Mouse (Mus musculus): ENCODE measurements around the gene Kdm6b. TPM values are rescaled to one million over a fixed set of nuclear protein-coding genes. Genes with fewer than 3 reads are reported as not detected.

Kdm6b gene
- total RNA-seq, 1 experiment from 2014 or later: 6.6 TPM

DNA sequence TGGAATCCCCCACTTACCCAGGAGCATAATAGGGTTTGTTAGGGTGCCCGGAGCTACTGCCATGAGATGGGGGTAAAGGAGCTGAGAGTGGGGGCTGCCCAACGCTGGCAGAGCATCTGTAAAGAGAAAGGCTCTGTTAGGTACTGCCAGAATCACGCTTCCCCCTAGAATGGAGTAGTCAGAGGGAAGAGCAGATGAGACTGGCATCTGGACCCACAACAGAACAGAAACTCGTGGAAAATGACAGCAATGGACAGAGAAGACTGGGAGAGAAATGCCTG, 5.8 kb downstream of the Kdm6b start:
- no peak for ATAC-seq (replicated peaks; ENCODE audit: low read depth, poor library complexity, severe bottlenecking)

GRCm38 (mm10) chr11:69406867-69407723, 6.4 kb downstream of the Kdm6b start:
- ATAC-seq (replicated peaks; ENCODE audit: low read depth, poor library complexity, severe bottlenecking): no peak

GRCm38 (mm10) chr11:69406282-69406681, 7.2 kb downstream of the Kdm6b start:
- no peak for ATAC-seq (replicated peaks; ENCODE audit: low read depth, poor library complexity, severe bottlenecking)

GRCm38 (mm10) chr11:69405397-69406200, 7.9 kb downstream of the Kdm6b start:
- ATAC-seq (replicated peaks; ENCODE audit: low read depth, poor library complexity, severe bottlenecking): no peak

GRCm38 (mm10) chr11:69404595-69405396, 8.7 kb downstream of the Kdm6b start:
- no peak for ATAC-seq (replicated peaks; ENCODE audit: low read depth, poor library complexity, severe bottlenecking)

GRCm38 (mm10) chr11:69403691-69404594, 9.5 kb downstream of the Kdm6b start:
- ATAC-seq (replicated peaks; ENCODE audit: low read depth, poor library complexity, severe bottlenecking): no peak

DNA sequence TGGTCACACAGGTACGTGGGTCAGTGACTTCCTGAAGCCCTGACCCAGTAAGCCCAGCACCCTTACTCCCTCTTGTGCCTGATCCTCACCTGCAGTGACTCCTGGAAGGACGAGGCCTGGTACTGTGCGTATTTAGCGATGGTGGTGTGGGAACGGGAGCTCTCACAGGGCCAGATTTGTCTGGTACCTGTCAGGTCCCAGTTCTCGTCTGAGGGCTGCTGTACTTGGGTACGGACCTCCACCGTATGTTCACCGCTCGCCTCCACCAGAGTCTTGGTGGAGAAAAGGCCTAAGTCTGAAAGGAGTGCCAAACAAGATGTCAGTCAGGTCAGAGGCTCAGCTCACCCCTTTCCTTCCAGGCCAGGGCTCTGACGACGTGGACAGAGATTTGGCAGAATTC, 11.5 kb downstream of the Kdm6b start:
- ATAC-seq (replicated peaks; ENCODE audit: low read depth, poor library complexity, severe bottlenecking): no peak

DNA sequence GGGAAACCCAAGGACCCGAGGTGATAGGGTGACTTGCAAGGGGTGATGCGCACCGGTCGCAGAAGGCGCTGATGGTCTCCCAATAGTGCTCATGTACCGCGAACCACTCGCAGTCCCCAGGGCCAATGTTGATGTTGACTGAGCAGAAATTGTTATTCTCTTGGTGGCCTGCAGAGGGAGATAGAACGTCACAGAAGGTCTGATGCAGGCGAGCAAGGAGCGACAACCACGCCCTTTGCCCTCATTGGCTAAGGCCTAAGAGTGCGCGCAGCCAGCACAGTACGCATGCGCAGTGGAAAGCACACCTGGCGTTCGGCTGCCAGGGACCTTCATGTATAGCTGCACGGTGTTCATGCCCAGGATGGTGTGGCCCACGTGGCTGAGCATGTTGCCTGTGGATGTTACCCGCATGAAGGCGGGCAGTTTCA, 12.3 kb downstream of the Kdm6b start:
- ATAC-seq (replicated peaks; ENCODE audit: low read depth, poor library complexity, severe bottlenecking): peak; percentile 87

DNA sequence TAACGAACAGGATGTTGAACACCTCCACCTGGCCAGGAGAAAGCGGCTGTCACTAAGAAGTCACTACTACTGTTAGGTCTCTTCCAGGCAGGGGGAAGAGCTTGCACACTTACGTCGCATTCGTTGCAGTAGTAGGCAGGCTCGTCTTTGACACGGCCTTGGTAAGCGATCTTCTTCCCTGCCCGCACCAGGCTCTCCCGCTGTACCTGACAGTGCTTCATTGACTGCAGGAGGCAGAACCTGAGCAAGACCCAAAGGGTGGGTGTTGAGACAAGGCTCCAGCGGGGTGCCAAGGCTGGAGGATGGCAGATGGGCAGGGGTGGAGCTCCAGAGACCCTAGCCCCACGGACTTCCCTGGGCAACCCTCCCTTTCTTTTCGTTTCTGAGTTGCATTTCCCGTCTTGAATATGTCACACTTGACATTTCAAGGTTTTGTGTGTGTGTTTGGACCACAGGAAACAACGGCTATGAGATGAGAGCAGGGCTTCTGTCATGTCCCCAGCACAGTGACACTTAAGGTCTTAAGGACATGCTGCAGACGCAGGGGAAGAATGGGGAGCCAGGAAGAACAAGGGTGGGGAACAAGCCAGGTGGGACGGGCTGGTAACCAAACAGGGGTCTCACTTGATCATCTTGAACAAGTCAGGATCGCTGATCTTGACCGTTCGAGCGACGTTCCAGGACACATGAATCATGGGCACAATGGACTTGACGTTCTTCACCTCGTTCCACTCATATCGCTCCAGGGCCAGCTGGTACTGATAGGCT, 13.2 kb downstream of the Kdm6b start:
- no peak for ATAC-seq (replicated peaks; ENCODE audit: low read depth, poor library complexity, severe bottlenecking)

DNA sequence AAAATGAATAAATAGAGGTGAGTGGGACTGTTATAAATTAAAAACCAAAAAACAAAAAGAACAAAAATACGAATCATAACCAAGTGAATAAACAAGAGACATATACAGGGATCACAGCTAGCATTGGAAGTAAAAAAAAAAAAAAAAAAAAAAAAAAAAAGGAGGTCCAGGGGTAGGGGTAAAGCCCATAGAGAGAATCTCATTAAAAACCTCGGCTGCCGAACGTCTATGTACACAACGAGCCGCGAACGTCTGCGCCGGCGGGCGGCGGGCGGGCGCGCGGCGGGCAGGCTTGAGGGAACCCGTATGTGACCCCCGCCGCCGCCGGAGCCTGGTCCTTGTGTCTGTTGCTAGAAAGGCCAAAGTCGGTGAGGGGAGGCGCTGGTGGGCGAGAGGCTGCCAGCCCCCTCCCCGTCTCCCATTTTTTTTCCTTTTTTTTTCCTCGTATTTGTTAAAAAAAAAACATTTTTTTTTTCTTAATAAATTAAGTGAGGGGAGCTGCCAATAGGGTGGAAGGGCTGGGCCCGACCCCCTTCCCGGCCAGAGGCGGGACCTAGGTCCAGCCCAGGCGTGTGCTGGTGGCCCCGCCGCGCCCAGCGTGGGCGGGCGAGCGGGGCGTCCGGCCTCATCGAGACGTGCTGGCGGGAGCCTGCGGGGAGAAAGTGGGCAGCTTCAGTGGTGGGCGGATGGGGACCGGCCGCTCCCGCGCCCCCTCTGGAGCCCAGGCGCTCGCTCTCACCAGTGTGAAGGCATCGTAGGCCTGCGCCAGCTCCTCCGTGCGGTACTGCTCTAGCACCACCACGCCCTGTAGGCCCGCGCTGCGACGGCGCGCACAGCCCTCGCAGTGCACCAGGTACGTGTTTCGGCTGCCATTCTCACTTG, 14.0 kb downstream of the Kdm6b start:
- no peak for ATAC-seq (replicated peaks; ENCODE audit: low read depth, poor library complexity, severe bottlenecking)

DNA sequence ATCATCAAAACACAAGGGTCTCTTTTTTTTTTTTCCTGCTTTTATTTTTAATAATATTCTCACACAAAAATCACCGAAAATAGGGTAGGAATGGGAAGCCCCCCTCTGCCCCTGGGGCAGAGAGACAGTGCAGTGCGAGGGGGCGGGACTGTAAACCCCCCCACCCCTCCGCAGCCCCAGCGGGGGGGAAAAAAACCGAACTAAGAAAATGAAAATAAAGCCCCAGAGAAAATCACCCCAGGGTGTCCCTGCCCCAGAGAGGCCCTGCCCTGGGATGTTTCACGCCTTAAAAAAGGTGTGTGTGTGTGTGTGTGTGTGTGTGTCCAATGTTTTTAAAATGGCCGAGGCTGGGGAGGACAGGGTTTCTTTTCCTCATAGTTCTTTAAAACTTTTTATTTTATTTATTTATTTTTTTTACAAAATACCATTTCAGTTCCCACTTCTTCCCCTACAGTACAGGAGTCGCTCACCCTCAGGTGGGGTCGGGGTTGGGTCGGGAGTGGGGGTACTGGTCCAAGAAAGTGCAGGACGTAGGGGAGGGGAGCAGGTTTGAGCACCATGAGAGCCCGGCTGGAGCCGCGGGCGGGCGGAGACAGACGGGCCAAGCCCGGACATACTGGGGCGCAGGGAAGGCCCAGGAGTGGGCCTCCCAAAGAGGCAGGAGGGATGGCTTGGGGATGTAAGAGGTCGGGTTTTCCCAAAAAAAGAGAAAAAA, 14.8 kb downstream of the Kdm6b start:
- no peak for ATAC-seq (replicated peaks; ENCODE audit: low read depth, poor library complexity, severe bottlenecking)

DNA sequence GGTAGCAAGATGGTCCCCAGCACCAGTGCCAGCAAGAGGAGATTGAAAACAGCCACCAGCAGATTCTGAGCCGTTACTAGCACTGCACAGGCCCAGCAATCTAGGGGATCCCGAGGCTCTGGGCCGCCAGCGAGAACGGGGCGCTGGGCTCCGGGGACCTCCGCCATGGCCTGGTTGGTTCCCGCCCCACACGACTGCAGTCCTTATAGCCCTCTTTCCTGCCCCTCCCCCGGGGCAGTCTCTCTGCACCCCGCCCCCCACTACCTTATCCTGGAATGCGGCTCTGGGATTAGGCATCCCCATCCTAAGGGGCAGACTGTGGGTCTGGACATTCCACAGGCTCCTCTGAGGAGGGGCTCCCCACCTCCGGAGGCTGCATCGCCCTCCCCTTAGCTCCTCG, 15.4 kb downstream of the Kdm6b start, which contains the start of gene Tmem88:
TSS of gene Tmem88 (minus strand) at position 176 of the 400 bp plus-strand sequence.
- no peak for ATAC-seq (replicated peaks; ENCODE audit: low read depth, poor library complexity, severe bottlenecking)

- no peak for ATAC-seq (replicated peaks; ENCODE audit: low read depth, poor library complexity, severe bottlenecking)
These were observed 15.9 kb downstream of the Kdm6b start for GRCm38 (mm10) chr11:69397581-69398057.

DNA sequence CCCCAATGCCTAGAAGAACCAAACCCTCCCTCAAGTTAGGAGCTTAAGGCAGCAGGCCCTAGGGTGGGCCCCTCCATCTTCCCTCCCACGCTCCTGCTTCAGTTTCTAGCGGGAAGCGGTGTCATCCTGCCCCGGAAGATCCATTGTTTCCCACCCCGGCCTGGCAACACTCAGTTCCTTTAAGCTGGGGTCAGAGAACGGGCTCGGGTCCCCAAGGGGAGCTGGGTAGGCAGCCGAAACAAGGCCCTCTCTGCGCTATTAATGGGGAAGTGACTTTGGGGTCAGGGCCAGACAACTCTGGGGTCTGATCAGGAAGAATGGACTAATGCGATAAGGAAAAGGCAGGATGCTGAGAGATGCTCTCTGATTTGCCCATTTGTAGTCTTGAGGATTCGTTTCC, 16.7 kb downstream of the Kdm6b start:
- ATAC-seq (replicated peaks; ENCODE audit: low read depth, poor library complexity, severe bottlenecking): peak; percentile 20

- ATAC-seq (replicated peaks; ENCODE audit: low read depth, poor library complexity, severe bottlenecking): peak; percentile 80
These were observed 17.7 kb downstream of the Kdm6b start for GRCm38 (mm10) chr11:69395634-69396373.

GRCm38 (mm10) chr11:69395235-69395633, 18.2 kb downstream of the Kdm6b start, which contains the start of the genes Naa38 and Cyb5d1:
Gene Naa38, plus strand, starts transcription at chr11:69395487.
Gene Cyb5d1, minus strand, starts transcription at chr11:69395631.
- peak; percentile 62 for ATAC-seq (replicated peaks; ENCODE audit: low read depth, poor library complexity, severe bottlenecking)
